Mouse (Mus musculus) left cerebral cortex, adult 9 months (tissue): ENCODE data around the gene Rnf217.

Experiments used
- DNase-seq, 2 experiments: peaks; one replicate each; pipeline ENCODE4 v3.0.0; 2022; ENCODE audit warnings: low spot score in 2 of 2

Gene Rnf217

GRCm38 (mm10) chr10:31609066-31609961 is at the start of gene Rnf217:
Gene Rnf217, minus strand, starts transcription at chr10:31609184.
- peak; percentile 55 to 76 for DNase-seq

DNA sequence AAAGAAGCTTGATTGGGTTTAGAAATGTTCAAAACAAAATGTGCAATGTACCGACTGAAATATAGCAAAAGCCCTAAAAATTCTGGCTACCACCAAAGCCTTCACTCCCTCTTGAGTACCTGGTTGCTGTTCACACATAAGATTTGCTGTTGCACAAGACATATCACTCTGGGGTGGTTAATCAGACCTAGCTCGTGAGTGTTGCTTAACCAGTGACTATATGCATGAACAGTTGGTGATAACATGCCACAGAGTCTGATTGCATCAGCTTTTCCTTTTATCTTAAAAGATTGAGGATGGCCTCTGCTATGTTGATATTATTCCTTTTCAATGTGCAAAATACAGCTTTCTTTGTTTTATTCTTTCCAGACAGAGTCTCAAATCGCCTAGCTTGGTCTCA is 38.3 kb upstream of the Rnf217 start:
- DNase-seq = no peak

- DNase-seq = no peak
Observed at GRCm38 (mm10) chr10:31646083-31646482, 37.1 kb upstream of the Rnf217 start.

GRCm38 (mm10) chr10:31635098-31635497 is 26.1 kb upstream of the Rnf217 start:
- DNase-seq = no peak

GRCm38 (mm10) chr10:31632005-31632404 is 23.0 kb upstream of the Rnf217 start:
- no peak for DNase-seq

- no peak for DNase-seq
Observed at GRCm38 (mm10) chr10:31615355-31615754, 6.4 kb upstream of the Rnf217 start.

DNA sequence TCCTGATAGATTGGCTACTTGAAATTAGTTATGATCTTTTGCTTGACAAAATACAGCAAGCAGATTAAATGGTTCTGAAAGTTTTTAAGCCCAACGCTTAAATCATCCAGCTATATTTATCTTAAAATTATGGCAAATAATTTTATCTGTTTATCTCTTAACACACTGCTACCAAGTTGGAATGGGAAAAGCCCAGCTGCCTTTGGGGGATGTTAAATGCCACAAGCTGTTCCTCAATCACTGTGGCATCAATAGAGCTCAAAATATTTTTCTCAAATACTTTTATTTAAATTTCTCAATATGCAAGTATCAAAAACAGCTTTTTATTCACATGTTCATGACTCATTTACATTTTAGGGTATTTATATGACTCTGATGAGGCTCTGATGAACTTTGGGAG is 5.1 kb upstream of the Rnf217 start:
- no peak for DNase-seq

GRCm38 (mm10) chr10:31608441-31609065 is 431 bp downstream of the Rnf217 start:
- DNase-seq = no peak

DNA sequence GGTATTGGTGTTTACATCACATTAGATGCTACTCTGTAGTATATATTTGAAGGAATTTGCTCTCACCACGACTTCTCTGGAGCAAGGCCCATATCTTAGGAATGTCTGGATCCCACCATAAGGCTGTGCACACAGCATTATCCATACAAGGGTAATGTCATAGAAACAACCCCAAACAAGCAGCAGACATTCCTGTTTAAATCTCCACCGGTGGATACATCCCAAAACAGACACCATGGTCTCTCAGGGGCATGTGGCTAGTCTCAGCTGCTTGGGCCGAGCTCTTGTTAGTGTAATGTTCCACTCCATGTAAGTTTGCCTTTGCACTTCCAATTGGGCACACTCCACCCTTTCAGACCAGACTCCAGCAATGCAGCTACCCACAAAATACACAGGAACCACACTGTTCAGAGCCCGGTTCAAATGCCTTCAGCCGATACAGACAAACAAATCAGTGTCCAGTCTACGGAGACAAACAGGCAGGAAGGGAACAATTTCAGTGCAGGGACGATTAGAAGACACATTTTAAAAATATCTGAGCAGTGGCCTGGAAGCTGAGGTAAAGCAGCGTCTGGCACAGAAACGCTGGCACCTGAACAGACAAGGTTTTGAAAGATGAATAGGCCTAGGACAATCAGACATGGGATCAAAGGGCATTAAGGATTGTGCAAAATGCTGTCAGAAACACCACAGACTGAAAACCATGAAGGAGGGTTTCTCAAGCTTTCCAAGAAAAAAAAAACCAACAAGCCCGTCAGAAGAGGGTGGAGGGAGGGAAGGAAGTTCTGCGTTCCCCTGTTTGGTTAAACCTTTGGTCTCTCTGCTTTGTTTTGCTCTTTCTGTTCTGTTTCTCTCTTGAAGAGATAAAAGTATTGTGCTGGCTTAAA is 1.8 kb downstream of the Rnf217 start:
- no peak for DNase-seq

DNA sequence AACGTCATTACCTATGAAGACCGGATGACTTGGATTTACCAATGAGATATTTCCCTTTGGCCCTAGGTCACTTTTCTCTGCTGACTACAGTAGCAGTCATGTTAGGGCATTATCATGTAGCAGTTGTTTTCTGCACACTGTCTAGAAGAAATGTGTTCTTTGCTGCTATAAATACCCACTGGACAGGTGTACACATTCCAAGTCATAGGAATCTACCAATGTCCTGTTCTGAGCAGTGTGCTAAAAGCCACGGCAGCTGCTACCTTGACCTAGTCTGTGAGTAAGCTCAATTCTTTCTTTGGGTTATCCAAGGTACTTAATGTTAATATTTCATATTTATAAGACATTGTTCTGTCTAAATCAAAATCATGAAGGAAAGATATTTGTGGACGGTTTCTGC is 5.1 kb downstream of the Rnf217 start:
- DNase-seq = no peak

- DNase-seq = no peak
Observed at GRCm38 (mm10) chr10:31600116-31600515, 8.9 kb downstream of the Rnf217 start.

- no peak for DNase-seq
Observed at GRCm38 (mm10) chr10:31597886-31598285, 11.1 kb downstream of the Rnf217 start.

DNA sequence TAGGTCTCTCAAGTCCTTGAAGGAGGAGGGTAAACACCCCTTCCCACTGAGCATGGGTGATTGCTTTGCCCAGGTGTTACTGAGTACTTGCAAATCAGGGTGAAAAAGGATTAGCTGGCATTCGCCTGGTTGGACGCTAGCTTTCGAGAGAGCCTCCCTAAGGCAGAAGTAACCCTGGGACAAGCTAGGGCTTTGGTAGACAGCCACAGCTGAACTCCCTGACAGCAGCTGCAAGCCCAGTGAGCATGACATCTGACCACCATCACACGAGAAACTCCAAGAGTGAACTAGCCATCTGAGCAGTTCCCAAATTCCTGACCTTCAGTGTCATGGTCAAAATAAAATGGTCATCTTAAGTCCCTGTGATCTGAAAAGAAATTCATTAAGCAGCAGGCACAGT is 12.2 kb downstream of the Rnf217 start:
- no peak for DNase-seq

- no peak for DNase-seq
Observed at GRCm38 (mm10) chr10:31595326-31595725, 13.7 kb downstream of the Rnf217 start.

DNA sequence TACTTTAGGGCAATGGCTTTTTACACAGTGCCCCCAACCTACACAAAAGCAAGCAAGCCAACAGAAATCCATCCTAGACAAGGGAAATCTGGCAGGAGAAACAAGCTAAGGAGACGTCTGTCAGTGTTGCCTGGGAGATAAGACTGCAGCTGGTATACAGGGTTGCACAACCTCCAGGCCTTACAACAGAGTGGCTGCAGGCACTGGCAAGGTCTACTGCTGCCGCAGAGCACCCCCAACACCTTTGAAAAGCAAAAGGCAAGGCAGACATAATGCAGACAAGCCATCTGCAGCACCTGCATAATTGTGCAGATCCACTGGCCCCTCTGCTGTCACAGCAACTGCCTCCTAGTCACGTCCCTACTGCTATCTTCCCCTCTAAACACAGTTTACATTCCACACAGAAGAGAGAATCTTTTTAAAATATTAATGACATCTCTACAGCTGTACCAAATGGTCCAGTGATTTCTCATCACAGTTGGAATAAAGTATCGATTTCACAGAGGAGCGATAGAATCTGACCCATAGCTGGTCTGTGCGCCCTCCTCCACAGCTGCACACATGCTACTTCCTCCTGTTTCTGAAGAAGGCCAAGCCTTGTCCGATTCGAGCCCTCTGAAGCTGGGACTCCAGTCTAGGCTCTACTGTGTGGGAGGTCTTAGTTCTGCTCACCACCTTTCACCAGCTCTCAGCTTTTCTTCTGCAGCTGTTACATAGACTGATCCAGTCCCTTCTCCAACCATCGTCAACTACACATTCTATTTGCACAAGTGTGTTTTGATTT is 16.1 kb downstream of the Rnf217 start:
- no peak for DNase-seq

DNA sequence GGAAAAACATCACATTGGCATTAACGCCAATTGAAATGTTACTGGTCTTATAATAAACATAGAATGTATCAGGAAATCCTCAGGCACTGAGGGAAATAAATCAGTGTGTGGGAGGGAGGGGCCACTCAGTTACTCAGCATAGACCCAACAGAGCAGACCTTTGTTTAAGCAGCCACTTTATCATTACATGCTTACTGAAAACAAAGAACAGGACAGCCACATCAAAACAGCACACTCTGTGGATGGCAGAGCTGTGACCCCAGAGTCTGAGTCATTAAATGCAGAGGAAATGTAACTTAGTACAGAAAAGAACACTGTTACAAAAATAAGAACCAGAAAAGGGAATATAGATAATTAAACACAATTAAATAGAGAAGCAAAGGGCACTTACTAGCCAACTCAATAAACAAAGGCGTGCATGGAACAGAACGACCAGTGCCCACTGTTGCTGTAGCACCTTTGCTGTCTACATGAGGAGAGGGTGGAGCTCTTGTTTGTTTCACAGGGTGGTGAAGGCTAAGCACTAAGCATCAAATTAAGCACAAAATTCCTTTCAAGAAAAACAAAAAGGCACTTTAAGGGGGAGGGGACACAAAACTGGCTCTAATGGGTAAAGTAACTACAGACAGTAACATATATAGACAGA is 16.8 kb downstream of the Rnf217 start:
- no peak for DNase-seq

GRCm38 (mm10) chr10:31580722-31581121 is 28.3 kb downstream of the Rnf217 start:
- DNase-seq = no peak

- no peak for DNase-seq
Observed at GRCm38 (mm10) chr10:31580073-31580472, 28.9 kb downstream of the Rnf217 start.

- no peak for DNase-seq
Observed at GRCm38 (mm10) chr10:31573267-31573666, 35.7 kb downstream of the Rnf217 start.

DNA sequence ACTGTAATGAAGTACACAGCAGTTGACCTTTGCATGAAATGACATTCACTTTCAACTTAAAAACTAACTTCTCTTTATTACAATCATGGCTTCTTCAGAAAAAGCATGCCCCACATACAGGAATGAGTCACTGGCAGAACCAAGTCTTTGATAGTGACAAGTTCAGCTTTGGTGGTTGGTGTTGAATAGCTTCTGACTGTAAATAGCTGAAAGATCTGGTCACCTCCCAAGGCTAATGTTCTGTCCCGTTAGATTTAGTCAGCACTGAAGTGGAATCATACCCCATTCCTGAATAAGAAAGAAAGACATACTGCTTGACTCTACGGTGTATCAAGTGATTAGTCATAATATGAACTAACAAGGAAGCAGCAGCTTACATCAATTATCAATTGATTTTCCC is 51.7 kb downstream of the Rnf217 start:
- DNase-seq = no peak

- no peak for DNase-seq
Observed at GRCm38 (mm10) chr10:31555433-31555960, 53.5 kb downstream of the Rnf217 start.
